Mouse (Mus musculus) lung, embryonic 14.5 days (tissue): ENCODE measurements around the gene Krt18. TPM values are rescaled to one million over a fixed set of nuclear protein-coding genes. Genes with fewer than 3 reads are reported as not detected.
"Not testable (repeated sequence)": the region's sequence is repeated elsewhere in the genome, so short reads cannot be mapped to it uniquely, and the experiment has no call there.

Experiments
- ATAC-seq: fragments of 200-750 bp; cut with Nextera tagmentation; 2 replicates; pipeline ENCODE4 v1.8.0; 2017; ENCODE audit warnings: mild to moderate bottlenecking, moderate TSS enrichment, moderate library complexity; ENCODE audit not compliant: insufficient read depth
- DNase-seq: peaks from one replicate; pipeline ENCODE4 v3.0.0-alpha.2; 2015
- H3K27ac ChIP-seq: fragments of 300-500 bp; sonication (generic); 2 replicates; pipeline ENCODE4 v1.5.1; 2014; ENCODE audit warnings: low read depth, mild to moderate bottlenecking, moderate library complexity
- H3K27me3 ChIP-seq: fragments of 300-500 bp; sonication (generic); 2 replicates; pipeline ENCODE4 v1.6.1; 2014; ENCODE audit warnings: low read length, control low read depth; ENCODE audit not compliant: insufficient read depth
- H3K36me3 ChIP-seq: fragments of 300-500 bp; sonication (generic); 2 replicates; pipeline ENCODE4 v1.6.1; 2014; ENCODE audit warnings: control low read depth; ENCODE audit not compliant: insufficient read depth
- H3K4me1 ChIP-seq: fragments of 300-500 bp; sonication (generic); 2 replicates; pipeline ENCODE4 v1.6.1; 2014; ENCODE audit warnings: antibody characterized with exemption, control low read depth; ENCODE audit not compliant: insufficient read depth
- H3K4me2 ChIP-seq: fragments of 300-500 bp; sonication (generic); 2 replicates; pipeline ENCODE4 v1.6.1; 2014; ENCODE audit warnings: mild to moderate bottlenecking
- H3K4me3 ChIP-seq: fragments of 300-500 bp; sonication (generic); 2 replicates; pipeline ENCODE4 v1.5.1; 2014; ENCODE audit warnings: low read depth, low read length
- H3K9ac ChIP-seq: fragments of 300-500 bp; sonication (generic); 2 replicates; pipeline ENCODE4 v1.6.1; 2014
- H3K9me3 ChIP-seq: fragments of 300-500 bp; sonication (generic); 2 replicates; pipeline ENCODE4 v1.6.1; 2016; ENCODE audit warnings: low read depth, low read length, control low read depth
- CTCF ChIP-seq: IDR thresholded peaks from 2 replicates; pipeline ENCODE4 v1.5.1; 2016; ENCODE audit warnings: antibody characterized with exemption, low read depth
- WGBS: fragments of 180-500 bp; shearing (Covaris S2); extraction: QIAGEN DNeasy Blood & Tissue Kit; methylation state at CpG from one replicate; pipeline ENCODE4 v1.1.7; 2014; 5-methylcytosine and 5-hydroxymethylcytosine counted together
- polyA plus RNA-seq: library from polyadenylated mRNA; unstranded; fragments of >200 nt; fragmentation: Nextera tagmentation; extraction: Ambion mirVana; gene quantifications from 2 replicates; pipeline ENCODE4 v1.2.1, GENCODE M21; 2014

The Krt18 gene
- polyA plus RNA-seq, 1 experiment from 2014 or later, result 148 TPM

- ATAC-seq (no peak), DNase-seq (no peak)
- Histone ChIP-seq H3K9ac (no peak overlapping the region), H3K4me3 (no peak overlapping the region), H3K9me3 (no peaks in the 10 kb centered on the region), H3K27ac (no peak overlapping the region), H3K36me3 (peaks cover 42% of the 10 kb centered on the region), H3K4me1 (peaks cover 8% of the 10 kb centered on the region; the same call in 1 of the 2 replicates), H3K4me2 (no peak overlapping the region), H3K27me3 (no peaks in the 10 kb centered on the region)
- no peak for TF ChIP-seq CTCF
- WGBS, result 67% methylated on average over 4 of the region's 4 CpGs
Measured at GRCm38 (mm10) chr15:102079221-102079620, 51.2 kb downstream of the Krt18 start.

DNA sequence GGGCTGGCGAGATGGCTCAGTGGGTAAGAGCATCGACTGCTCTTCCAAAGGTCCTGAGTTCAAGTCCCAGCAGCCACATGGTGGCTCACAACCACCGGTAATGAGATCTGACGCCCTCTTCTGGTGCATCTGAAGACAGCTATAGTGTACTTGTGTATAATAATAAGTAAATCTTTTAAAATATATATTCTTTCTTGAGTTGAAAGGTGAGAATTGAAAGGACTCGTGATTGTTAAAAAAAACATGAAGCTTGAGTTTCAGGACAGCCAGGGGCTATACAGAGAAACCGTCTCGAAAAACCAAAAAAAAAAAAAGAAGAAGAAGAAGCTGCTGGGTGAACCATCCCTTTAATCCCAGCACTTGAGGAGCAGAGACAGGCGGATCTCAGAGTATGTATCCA, 51.9 kb downstream of the Krt18 start:
- H3K27ac ChIP-seq, H3K4me3 ChIP-seq: not testable (repeated sequence)
- WGBS, result 71% methylated on average over 8 of the region's 8 CpGs

DNA sequence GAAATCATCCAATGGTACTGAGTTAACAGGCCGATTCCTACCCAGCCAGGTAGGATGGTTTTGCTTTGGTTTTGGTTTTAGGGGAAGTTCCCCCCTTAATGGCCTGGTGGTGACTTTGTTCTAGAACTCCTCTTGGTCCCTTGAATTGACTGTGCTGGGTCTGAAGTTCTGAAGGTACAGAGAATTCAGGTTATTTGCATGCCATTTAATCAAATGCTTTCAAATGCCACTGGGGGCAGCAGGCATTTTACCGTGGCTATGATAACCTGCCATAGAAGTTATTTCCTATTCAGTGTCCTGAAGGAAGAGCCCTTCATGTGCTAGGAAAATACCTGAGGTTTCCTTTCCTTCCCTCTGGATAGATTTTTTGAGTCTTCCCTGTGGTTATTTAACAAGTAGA, 52.4 kb downstream of the Krt18 start:
- no peak for DNase-seq
- 62% methylated on average over 2 of the region's 2 CpGs for WGBS
- Histone ChIP-seq H3K4me3 (no peak overlapping the region), H3K36me3 (peaks cover 53% of the 10 kb centered on the region), H3K27ac (no peak overlapping the region), H3K4me1 (peaks cover 4% of the 10 kb centered on the region; the same call in 1 of the 2 replicates), H3K4me2 (no peak overlapping the region), H3K9ac (no peak overlapping the region), H3K9me3 (no peaks in the 10 kb centered on the region), H3K27me3 (no peaks in the 10 kb centered on the region)
- no peak for ATAC-seq
- TF ChIP-seq CTCF, result 0 out of 2 replicates have a peak, but pooled peaks have one; percentile 4

More for the DNA sequence above, 51.9 kb downstream of the Krt18 start:
- not testable (repeated sequence) for ATAC-seq, H3K4me2 ChIP-seq, H3K9me3 ChIP-seq, H3K27me3 ChIP-seq, DNase-seq, H3K9ac ChIP-seq, H3K4me1 ChIP-seq
- TF ChIP-seq CTCF, result 0 out of 2 replicates have a peak, but pooled peaks have one; percentile 4
- H3K36me3 ChIP-seq, result peaks cover 49% of the 10 kb centered on the region

Other genes starting within 250 kb of the Krt18 start
- gene Krt72, start 241.7 kb upstream of the Krt18 start, polyA plus RNA-seq, result not detected in 2 replicates
- gene Krt73, start 225.8 kb upstream of the Krt18 start, polyA plus RNA-seq, result not detected in 2 replicates
- not detected in 2 replicates for gene Krt2, start 210.0 kb upstream of the Krt18 start, polyA plus RNA-seq
- 0.30 and 0.76 TPM in 2 replicates for gene Krt1, start 177.4 kb upstream of the Krt18 start, polyA plus RNA-seq
- not detected in 2 replicates for gene Krt77, start 158.5 kb upstream of the Krt18 start, polyA plus RNA-seq
- gene Krt76, start 135.3 kb upstream of the Krt18 start, polyA plus RNA-seq, result not detected in 2 replicates
- 0.97 and 1.3 TPM in 2 replicates for gene Krt4, start 103.4 kb upstream of the Krt18 start, polyA plus RNA-seq
- 0.20 and 0.22 TPM in 2 replicates for gene Krt79, start 87.9 kb upstream of the Krt18 start, polyA plus RNA-seq
- gene Krt78, start 73.9 kb upstream of the Krt18 start, polyA plus RNA-seq, result 0.05 TPM in 2 replicates
- 183 and 192 TPM in 2 replicates for gene Krt8, start 23.7 kb upstream of the Krt18 start, polyA plus RNA-seq
- 134 and 137 TPM in 2 replicates for gene Eif4b, start 45.6 kb downstream of the Krt18 start, polyA plus RNA-seq
- 48.3 and 56.9 TPM in 2 replicates for gene Tns2, start 72.2 kb downstream of the Krt18 start, polyA plus RNA-seq
- 11.5 and 13.6 TPM in 2 replicates for gene Spryd3, start 108.1 kb downstream of the Krt18 start, polyA plus RNA-seq
- 6.8 and 7.2 TPM in 2 replicates for gene Igfbp6, start 116.2 kb downstream of the Krt18 start, polyA plus RNA-seq
- gene Soat2, start 122.3 kb downstream of the Krt18 start, polyA plus RNA-seq, result 0.16 and 0.19 TPM in 2 replicates
- gene Zfp740, start 175.1 kb downstream of the Krt18 start, polyA plus RNA-seq, result 60.4 and 64.1 TPM in 2 replicates
- gene Csad, start 176.5 kb downstream of the Krt18 start, polyA plus RNA-seq, result 59.1 and 68.1 TPM in 2 replicates
- gene Itgb7, start 203.8 kb downstream of the Krt18 start, polyA plus RNA-seq, result 1.4 and 2.6 TPM in 2 replicates
- 38.5 and 38.7 TPM in 2 replicates for gene Rarg, start 229.3 kb downstream of the Krt18 start, polyA plus RNA-seq
- gene Gm9918, start 242.4 kb downstream of the Krt18 start, polyA plus RNA-seq, result 0.38 and 0.82 TPM in 2 replicates